Mouse (Mus musculus) frontal cortex, postnatal 14 days (tissue): Measurements from ENCODE around the gene Ttll8.

Experiments
- DNase-seq, 2 experiments: peaks; one replicate each; pipeline ENCODE4 v3.0.0; 2022; ENCODE audit warnings: low spot score in 2 of 2

The Ttll8 gene

GRCm38 (mm10) chr15:88882851-88883250 is 71.4 kb downstream of the Ttll8 start:
- DNase-seq = no peak

- DNase-seq = no peak
Measured at GRCm38 (mm10) chr15:88881253-88882044, 72.8 kb downstream of the Ttll8 start.

GRCm38 (mm10) chr15:88877021-88877400 is 77.2 kb downstream of the Ttll8 start:
- DNase-seq = no peak

- DNase-seq = peak; percentile 43 to 60
Measured at GRCm38 (mm10) chr15:88876155-88877020, 77.8 kb downstream of the Ttll8 start.

GRCm38 (mm10) chr15:88875625-88876081 is 78.6 kb downstream of the Ttll8 start:
- no peak for DNase-seq

- no peak for DNase-seq
Measured at GRCm38 (mm10) chr15:88874477-88874876, 79.7 kb downstream of the Ttll8 start.

GRCm38 (mm10) chr15:88874061-88874460 is 80.2 kb downstream of the Ttll8 start:
- DNase-seq = no peak

- no peak for DNase-seq
Measured at GRCm38 (mm10) chr15:88870418-88871185, 83.6 kb downstream of the Ttll8 start.

GRCm38 (mm10) chr15:88868024-88868742 is 86.0 kb downstream of the Ttll8 start:
- DNase-seq = no peak

- no peak for DNase-seq
Measured at GRCm38 (mm10) chr15:88867368-88868023, 86.7 kb downstream of the Ttll8 start.

GRCm38 (mm10) chr15:88866934-88867356 is 87.3 kb downstream of the Ttll8 start:
- no peak for DNase-seq

GRCm38 (mm10) chr15:88865888-88866695 is 88.1 kb downstream of the Ttll8 start:
- DNase-seq = no peak

- no peak for DNase-seq
Measured at GRCm38 (mm10) chr15:88865061-88865460, 89.2 kb downstream of the Ttll8 start.

GRCm38 (mm10) chr15:88864270-88865030 is 89.8 kb downstream of the Ttll8 start:
- DNase-seq = no peak

GRCm38 (mm10) chr15:88863695-88864231 is 90.5 kb downstream of the Ttll8 start:
- peak; percentile 76 to 84 for DNase-seq

- peak; percentile 60 to 63 for DNase-seq
Measured at GRCm38 (mm10) chr15:88862881-88863694, 91.1 kb downstream of the Ttll8 start.

GRCm38 (mm10) chr15:88861772-88862622 is 92.2 kb downstream of the Ttll8 start, which contains the start of gene Pim3:
Gene Pim3, plus strand, starts transcription at chr15:88862186.
- DNase-seq = peak; percentile 96 to 97
